Mouse (Mus musculus) CH12.LX (cell line): ENCODE results near the gene Tnfaip2.

Source experiments
- CHD2 ChIP-seq: IDR thresholded peaks from 2 replicates; pipeline ENCODE4 v1.6.1; 2011; ENCODE audit warnings: low read length, improper control_type of control experiment
- RAD21 ChIP-seq: IDR thresholded peaks from 2 replicates; pipeline ENCODE4 v1.6.1; 2011; ENCODE audit warnings: low read depth, mild to moderate bottlenecking, low read length, improper control_type of control experiment, moderate library complexity
- ZC3H11A ChIP-seq: IDR thresholded peaks from 2 replicates; pipeline ENCODE4 v1.6.1; 2012; ENCODE audit warnings: low read depth, mild to moderate bottlenecking, inconsistent platforms, low read length, improper control_type of control experiment

DNA sequence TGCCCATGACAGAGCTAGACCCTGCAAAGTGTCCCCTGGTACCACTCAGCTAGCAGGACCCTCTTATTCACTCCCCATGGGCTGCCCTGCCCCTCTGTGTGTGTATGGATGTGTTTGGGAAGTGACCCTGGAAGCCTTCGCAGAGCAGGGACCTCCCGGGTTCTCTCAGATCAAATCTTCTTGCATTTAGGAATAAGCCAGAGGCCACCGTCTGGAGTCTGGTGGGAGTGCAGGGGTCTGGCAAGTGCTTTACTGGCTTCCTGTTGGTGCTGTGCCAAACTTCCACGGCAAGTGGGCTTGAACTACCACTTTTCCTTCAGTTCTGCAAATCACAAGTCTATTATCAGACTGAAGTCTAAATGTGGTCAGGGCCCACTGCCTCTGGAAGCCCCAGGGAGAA is 11.8 kb downstream of the Tnfaip2 start:
- TF ChIP-seq ZC3H11A (no peak), CHD2 (no peak), RAD21 (no peak)
